Mouse (Mus musculus): ENCODE measurements around the gene Hfe.

The Hfe gene

GRCm38 (mm10) chr13:23744421-23745380 is 34.0 kb upstream of the Hfe start:
- peak in 1 of 2 experiments; percentile 69 for DNase-seq (ENCODE audit: low spot score in 2 of 2)

- DNase-seq (ENCODE audit: low spot score in 2 of 2), result peak in 1 of 2 experiments; percentile 59
Measured at GRCm38 (mm10) chr13:23743963-23744362, 33.3 kb upstream of the Hfe start.

DNA sequence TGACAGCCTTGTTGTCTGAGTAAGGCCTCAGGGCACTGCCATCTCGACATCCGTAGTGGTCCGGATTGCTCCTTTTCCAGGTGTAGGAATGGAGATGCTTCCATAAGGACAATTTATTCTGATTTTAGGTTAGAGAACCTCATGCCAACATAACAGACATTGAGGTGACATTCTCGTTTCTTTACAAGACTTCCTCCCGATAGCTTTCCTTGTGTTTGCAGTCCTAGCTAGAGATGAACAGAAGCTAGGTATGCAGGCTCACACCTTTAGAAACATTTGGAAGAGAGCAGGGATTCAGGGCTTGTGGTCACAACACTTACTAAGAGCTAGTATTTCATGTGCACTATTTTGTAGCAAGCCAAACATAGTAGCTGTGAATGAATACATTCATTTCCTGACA is 32.6 kb upstream of the Hfe start:
- DNase-seq (ENCODE audit: low spot score in 2 of 2), result peak in 1 of 2 experiments; percentile 44

DNA sequence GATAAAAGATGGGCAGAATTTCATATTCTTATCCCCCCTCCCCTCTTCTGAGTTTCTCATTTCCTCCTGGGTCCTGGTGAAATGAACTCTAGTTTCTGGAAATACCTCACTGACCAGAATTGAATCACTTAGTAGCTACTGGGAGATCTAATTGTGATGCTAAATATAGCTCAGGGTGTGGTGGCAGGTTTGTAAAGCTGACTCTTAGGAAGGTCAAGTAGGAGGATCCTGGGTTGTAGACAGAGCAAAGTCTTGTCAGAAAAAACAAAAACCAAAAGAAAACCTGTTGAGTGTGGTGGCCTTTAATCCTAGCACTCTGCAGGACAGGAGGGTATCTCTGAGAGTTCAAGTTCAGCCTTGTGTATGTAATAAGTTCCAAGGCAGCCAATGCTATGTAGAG is 31.4 kb upstream of the Hfe start:
- DNase-seq (ENCODE audit: low spot score in 2 of 2), result peak in 1 of 2 experiments; percentile 30

GRCm38 (mm10) chr13:23740910-23741309 is 30.3 kb upstream of the Hfe start:
- DNase-seq (ENCODE audit: low spot score in 2 of 2), result peak in 1 of 2 experiments; percentile 56

GRCm38 (mm10) chr13:23740256-23740840 is 29.7 kb upstream of the Hfe start:
- peak in 1 of 2 experiments; percentile 53 for DNase-seq (ENCODE audit: low spot score in 2 of 2)

DNA sequence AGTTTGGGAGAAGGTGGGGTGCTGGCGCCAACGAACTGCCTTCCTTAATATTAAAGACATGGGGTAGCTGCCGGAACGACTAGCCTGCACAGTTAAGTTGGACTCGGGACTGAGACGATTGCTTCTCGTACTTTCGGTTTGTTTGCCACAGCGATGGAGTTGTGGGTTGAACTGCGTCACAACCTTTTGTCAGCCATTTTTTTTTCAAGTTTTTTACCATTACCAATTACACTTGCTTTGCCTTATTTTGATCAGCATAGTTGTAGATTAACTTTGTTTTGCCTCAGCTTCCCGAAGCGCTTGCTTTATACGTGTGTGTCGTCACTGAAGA is 29.2 kb upstream of the Hfe start:
- DNase-seq (ENCODE audit: low spot score in 2 of 2), result no peak

GRCm38 (mm10) chr13:23739069-23739921 is 28.6 kb upstream of the Hfe start:
- DNase-seq (ENCODE audit: low spot score in 2 of 2), result peak; percentile 90 to 97

DNA sequence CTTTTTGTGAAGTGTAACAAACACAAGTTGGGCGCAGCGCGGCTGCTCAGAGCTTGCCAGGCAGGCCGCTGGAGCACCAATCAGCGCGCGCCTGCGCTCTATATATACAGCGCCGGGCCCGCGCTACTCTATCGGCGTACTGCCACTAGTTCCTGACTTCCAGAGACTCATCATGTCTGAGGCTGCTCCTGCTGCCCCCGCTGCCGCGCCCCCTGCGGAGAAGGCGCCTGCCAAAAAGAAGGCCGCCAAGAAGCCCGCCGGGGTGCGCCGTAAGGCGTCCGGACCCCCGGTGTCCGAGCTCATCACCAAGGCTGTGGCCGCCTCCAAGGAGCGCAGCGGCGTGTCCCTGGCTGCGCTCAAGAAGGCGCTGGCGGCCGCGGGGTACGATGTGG is 28.0 kb upstream of the Hfe start, which contains the start of gene Hist1h1c:
Gene Hist1h1c (plus strand): TSS at position 132 of the 392 bp plus-strand sequence.
- DNase-seq (ENCODE audit: low spot score in 2 of 2), result peak; percentile 97 to 100

DNA sequence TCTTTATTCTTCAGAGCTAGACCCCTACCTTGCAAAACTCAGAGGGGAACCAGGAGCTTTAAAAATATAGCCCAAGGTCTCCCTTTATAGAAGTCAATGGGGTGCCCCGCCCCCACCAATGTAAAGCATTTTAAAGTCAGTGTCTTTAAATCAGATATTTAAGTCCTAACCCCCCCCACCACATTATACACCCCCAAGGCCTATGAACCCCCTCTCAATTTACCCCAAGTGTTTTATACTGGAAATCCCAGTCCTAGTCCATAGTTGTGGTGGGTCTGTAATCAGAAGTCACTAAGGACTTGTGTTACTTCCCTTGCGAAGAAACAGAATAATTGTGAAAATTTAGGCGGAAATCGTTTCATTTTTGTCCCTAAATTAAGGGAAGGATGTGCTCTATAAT is 27.4 kb upstream of the Hfe start:
- peak; percentile 43 to 72 for DNase-seq (ENCODE audit: low spot score in 2 of 2)

GRCm38 (mm10) chr13:23737091-23737490 is 26.4 kb upstream of the Hfe start:
- DNase-seq (ENCODE audit: low spot score in 2 of 2), result peak in 1 of 2 experiments; percentile 52

DNA sequence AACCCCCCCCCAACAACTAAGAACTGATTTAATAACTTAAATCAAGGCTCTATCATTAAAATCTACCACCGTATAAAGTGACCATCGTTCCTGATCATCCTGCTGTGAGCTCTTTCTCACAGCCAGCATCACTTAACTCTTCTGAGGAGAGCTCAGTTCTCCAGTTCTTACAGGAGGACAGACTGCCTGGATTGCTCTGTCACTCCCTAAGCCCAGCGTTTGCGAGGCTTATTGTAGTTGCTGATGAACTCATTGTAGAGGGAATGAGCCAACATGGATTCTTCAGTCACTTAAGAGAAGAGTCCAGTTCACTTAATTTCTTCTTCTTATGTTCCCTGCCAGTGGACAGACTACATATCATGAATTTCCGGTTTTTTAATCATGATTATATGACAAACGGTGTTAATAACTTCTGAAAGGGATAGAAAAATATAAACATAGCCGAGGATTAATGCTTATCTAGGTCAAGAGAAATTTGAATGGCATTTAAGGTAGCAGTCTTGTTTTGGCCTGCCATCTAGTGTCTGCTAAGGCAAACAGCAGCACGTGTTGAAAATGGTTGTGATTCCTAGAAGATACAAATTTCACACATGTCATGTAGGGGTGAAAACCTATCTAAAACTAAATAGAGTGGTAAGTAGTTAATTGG is 21.6 kb upstream of the Hfe start:
- peak in 1 of 2 experiments; percentile 59 for DNase-seq (ENCODE audit: low spot score in 2 of 2)

- peak in 1 of 2 experiments; percentile 49 for DNase-seq (ENCODE audit: low spot score in 2 of 2)
Measured at GRCm38 (mm10) chr13:23730479-23730878, 19.8 kb upstream of the Hfe start.

DNA sequence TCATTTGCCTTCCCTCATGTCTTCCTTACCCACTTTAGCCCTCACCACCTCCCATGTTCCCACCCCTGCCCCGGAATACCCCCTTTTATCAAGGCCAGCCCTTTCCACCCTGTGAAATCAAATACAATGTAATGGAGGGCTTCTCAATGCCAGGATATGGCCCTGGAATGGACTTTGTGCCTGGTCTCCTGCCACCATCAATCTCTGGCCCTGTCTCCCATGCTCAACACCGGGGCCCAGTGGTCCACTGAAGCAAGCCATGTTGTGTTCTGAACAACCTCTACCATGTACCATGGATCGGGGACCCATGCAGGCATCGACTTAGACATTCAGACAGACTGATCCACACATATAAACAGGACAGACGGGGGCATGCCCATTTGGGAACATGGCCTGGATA is 19.1 kb upstream of the Hfe start:
- DNase-seq (ENCODE audit: low spot score in 2 of 2), result peak in 1 of 2 experiments; percentile 54

DNA sequence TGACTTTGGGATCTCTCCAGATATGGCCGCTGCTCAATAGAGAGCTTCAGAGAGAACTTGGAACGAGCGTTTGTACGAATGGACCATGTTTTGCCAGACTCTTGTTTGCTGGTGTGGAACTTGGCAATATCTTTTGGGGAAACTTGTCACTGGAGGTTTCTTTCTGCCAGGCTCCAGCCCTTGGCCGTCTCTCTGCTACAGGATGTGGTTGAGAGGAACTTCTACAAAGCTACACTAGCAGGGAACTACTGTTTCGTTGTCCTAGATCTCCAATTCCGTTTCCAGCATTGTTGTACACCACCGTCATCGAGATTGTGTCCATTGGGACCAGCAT is 18.5 kb upstream of the Hfe start:
- DNase-seq (ENCODE audit: low spot score in 2 of 2), result peak in 1 of 2 experiments; percentile 49

DNA sequence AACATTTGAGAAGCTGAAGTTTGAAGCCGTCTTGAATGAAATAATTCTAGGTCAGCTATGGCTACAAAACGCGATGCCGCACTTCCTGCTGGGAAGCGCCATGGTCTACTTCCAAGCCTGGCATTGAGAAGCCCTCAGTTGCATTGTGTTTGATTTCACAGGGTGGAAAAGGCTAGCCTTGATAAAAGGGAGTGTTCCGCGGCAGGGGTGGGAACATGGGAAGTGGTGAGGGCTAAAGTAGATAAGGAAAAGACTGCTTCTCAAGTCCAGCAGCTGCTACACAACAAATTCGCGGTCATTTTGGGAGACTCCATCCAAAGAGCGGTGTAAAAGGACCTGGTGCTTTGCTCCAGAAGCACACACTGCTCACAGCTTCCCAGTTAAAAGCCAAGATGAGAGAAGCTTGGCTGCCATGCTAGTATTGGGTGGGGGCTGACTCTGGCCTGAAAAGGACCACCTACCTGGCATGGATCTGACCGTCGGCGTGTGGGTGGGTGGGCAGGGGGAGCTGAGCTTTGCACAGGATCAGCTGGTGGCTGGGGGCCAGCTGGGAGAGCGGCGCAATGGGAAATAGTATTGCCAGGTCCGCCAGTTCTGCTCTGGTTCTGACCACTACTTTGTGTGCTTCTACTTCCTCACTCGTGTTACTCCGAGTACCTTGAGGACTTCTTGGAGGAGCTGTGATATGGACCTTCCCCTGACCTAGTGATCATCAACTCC is 18.0 kb upstream of the Hfe start:
- DNase-seq (ENCODE audit: low spot score in 2 of 2), result peak in 1 of 2 experiments; percentile 57

DNA sequence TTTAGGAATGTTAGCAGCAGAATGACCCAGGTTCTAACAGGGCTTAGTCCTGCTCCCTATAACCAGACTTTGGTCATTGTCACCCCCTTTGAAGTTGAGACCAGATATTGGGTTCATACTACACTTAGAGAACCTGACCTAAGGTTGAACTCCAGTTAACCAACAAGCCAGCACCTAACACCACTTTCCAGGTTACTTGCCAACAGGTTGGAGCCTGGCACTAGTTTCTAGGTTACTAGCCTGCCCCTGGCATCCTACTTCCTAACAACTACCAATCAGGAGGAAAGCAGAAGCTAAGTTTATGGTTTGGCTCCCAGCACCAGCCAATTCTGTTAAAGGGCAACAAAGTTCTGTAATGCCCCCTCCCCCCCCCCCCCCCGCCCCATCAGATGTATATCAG is 14.6 kb upstream of the Hfe start:
- DNase-seq (ENCODE audit: low spot score in 2 of 2), result peak in 1 of 2 experiments; percentile 34

DNA sequence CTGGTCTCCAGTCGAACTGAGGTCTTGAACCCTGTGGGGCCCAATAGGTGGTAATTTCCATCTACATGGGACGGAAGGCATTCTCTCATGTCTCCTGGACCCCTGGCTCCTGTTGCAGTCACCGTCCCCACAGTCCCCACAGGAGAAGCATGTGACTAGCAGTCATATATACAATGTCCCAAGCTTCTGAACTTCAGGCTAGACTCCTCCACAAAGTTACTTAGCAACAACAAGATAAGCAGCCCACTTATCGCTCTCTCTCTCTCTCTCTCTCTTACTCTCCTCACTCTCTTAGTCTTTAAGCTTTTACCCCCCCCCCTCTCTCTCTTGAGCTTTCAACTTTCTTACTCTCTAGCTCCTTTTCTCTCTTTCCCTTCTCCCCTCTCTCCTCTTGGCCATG is 13.6 kb upstream of the Hfe start:
- DNase-seq (ENCODE audit: low spot score in 2 of 2), result no peak

GRCm38 (mm10) chr13:23717593-23718245 is 7.1 kb upstream of the Hfe start:
- DNase-seq (ENCODE audit: low spot score in 2 of 2), result peak in 1 of 2 experiments; percentile 40

DNA sequence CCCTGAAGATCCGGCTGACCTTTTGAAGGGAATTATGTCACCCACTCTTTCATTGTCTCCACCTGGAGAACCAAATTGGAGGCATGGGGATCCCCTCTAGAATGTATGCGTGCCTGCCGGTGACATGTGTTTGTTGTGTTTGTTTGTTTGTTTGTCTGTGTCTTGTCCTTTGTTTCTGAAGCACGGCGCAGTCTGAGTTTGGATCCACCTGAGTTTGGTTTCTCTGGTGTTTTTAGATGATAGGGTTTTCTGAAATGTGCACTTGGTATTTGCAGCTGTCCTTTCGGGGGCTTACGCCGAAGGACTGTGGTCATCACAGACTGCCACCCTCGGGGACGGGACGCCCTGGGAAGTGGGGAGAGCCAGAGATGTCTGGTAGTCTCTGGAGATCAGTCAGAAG is 6.5 kb upstream of the Hfe start:
- peak in 1 of 2 experiments; percentile 51 for DNase-seq (ENCODE audit: low spot score in 2 of 2)
